Mouse (Mus musculus): Measurements from ENCODE around the gene Smtn.

Gene Smtn

GRCm38 (mm10) chr11:3526207-3526606 lies 14.2 kb downstream of the Smtn start:
- DNase-seq: no peak

- DNase-seq: no peak
Measured at GRCm38 (mm10) chr11:3525560-3525959, 14.9 kb downstream of the Smtn start.

GRCm38 (mm10) chr11:3523840-3524582 lies 16.4 kb downstream of the Smtn start:
- no peak for DNase-seq

- DNase-seq: no peak
Measured at GRCm38 (mm10) chr11:3522285-3523000, 18.0 kb downstream of the Smtn start.

- DNase-seq: no peak
Measured at GRCm38 (mm10) chr11:3521339-3522224, 18.8 kb downstream of the Smtn start.

GRCm38 (mm10) chr11:3520919-3521318 lies 19.5 kb downstream of the Smtn start:
- no peak for DNase-seq

GRCm38 (mm10) chr11:3519756-3520398 lies 20.5 kb downstream of the Smtn start:
- DNase-seq: no peak

- DNase-seq: no peak
Measured at GRCm38 (mm10) chr11:3519051-3519726, 21.2 kb downstream of the Smtn start.

GRCm38 (mm10) chr11:3517846-3518732 lies 22.3 kb downstream of the Smtn start:
- no peak for DNase-seq

- DNase-seq: no peak
Measured at GRCm38 (mm10) chr11:3516859-3517845, 23.3 kb downstream of the Smtn start.

GRCm38 (mm10) chr11:3516121-3516520 lies 24.3 kb downstream of the Smtn start:
- DNase-seq: no peak

GRCm38 (mm10) chr11:3515637-3516036 lies 24.8 kb downstream of the Smtn start:
- DNase-seq: no peak

- DNase-seq: no peak
Measured at GRCm38 (mm10) chr11:3515216-3515615, 25.2 kb downstream of the Smtn start.

GRCm38 (mm10) chr11:3514529-3515054 lies 25.8 kb downstream of the Smtn start, which contains the start of gene Selenom:
Selenom (plus strand) TSS chr11:3514684.
- DNase-seq: peak; percentile 64 to 82

GRCm38 (mm10) chr11:3513291-3513690 lies 27.1 kb downstream of the Smtn start:
- DNase-seq: no peak

- DNase-seq: no peak
Measured at GRCm38 (mm10) chr11:3510321-3510720, 30.1 kb downstream of the Smtn start.

GRCm38 (mm10) chr11:3509181-3510085 lies 31.0 kb downstream of the Smtn start:
- no peak for DNase-seq

GRCm38 (mm10) chr11:3508226-3508625 lies 32.2 kb downstream of the Smtn start:
- DNase-seq: no peak

Data from spleen, adult 18-20 months (tissue).